Mouse (Mus musculus) skeletal muscle tissue, adult 2 months (tissue): ENCODE data around the gene Prmt3.
A peak's percentile ranks its signal among the peaks of the same experiment; 100 is the strongest.

ENCODE experiments used
- DNase-seq: peaks from one replicate; pipeline ENCODE4 v3.0.0-alpha.2; 2012; ENCODE audit warnings: low read depth, low spot score

Prmt3 gene

GRCm38 (mm10) chr7:49778114-49778901 lies at the start of gene Prmt3:
Prmt3 (plus strand) TSS chr7:49778346.
- peak; percentile 93 for DNase-seq

GRCm38 (mm10) chr7:49734342-49734741 lies 43.8 kb upstream of the Prmt3 start:
- no peak for DNase-seq

GRCm38 (mm10) chr7:49739448-49739847 lies 38.7 kb upstream of the Prmt3 start:
- no peak for DNase-seq

GRCm38 (mm10) chr7:49741474-49741873 lies 36.7 kb upstream of the Prmt3 start:
- DNase-seq: no peak

- no peak for DNase-seq
These were observed 36.2 kb upstream of the Prmt3 start for GRCm38 (mm10) chr7:49741923-49742322.

GRCm38 (mm10) chr7:49751148-49751547 lies 27.0 kb upstream of the Prmt3 start:
- DNase-seq: no peak

- DNase-seq: no peak
These were observed 25.2 kb upstream of the Prmt3 start for GRCm38 (mm10) chr7:49752730-49753506.

- DNase-seq: no peak
These were observed 23.4 kb upstream of the Prmt3 start for GRCm38 (mm10) chr7:49754767-49755166.

GRCm38 (mm10) chr7:49758934-49759571 lies 19.1 kb upstream of the Prmt3 start, which contains the start of gene Htatip2:
Htatip2 (plus strand) TSS chr7:49759115.
- DNase-seq: no peak

GRCm38 (mm10) chr7:49762605-49763004 lies 15.5 kb upstream of the Prmt3 start:
- no peak for DNase-seq

- no peak for DNase-seq
These were observed 14.0 kb upstream of the Prmt3 start for GRCm38 (mm10) chr7:49764011-49764716.

- DNase-seq: no peak
These were observed 12.0 kb upstream of the Prmt3 start for GRCm38 (mm10) chr7:49766166-49766565.

GRCm38 (mm10) chr7:49768509-49768908 lies 9.6 kb upstream of the Prmt3 start:
- no peak for DNase-seq

- no peak for DNase-seq
These were observed 3.8 kb upstream of the Prmt3 start for GRCm38 (mm10) chr7:49774396-49774795.

GRCm38 (mm10) chr7:49777585-49777984 lies 561 bp upstream of the Prmt3 start:
- no peak for DNase-seq

GRCm38 (mm10) chr7:49778904-49779615 lies 914 bp downstream of the Prmt3 start:
- DNase-seq: no peak

- no peak for DNase-seq
These were observed 4.9 kb downstream of the Prmt3 start for GRCm38 (mm10) chr7:49783017-49783416.

GRCm38 (mm10) chr7:49785141-49785540 lies 7.0 kb downstream of the Prmt3 start:
- DNase-seq: no peak

GRCm38 (mm10) chr7:49786618-49787382 lies 8.7 kb downstream of the Prmt3 start:
- DNase-seq: peak; percentile 45

GRCm38 (mm10) chr7:49787383-49787645 lies 9.2 kb downstream of the Prmt3 start:
- DNase-seq: no peak

- no peak for DNase-seq
These were observed 16.2 kb downstream of the Prmt3 start for GRCm38 (mm10) chr7:49794304-49794703.
